Mouse (Mus musculus) kidney, adult 9 months (tissue): ENCODE measurements around the gene Tktl1.
"Not testable (repeated sequence)": the region's sequence is repeated elsewhere in the genome, so short reads cannot be mapped to it uniquely, and the experiment has no call there.

Source experiments
- DNase-seq: peaks from one replicate; pipeline ENCODE4 v3.0.0; 2022

The Tktl1 gene

DNA sequence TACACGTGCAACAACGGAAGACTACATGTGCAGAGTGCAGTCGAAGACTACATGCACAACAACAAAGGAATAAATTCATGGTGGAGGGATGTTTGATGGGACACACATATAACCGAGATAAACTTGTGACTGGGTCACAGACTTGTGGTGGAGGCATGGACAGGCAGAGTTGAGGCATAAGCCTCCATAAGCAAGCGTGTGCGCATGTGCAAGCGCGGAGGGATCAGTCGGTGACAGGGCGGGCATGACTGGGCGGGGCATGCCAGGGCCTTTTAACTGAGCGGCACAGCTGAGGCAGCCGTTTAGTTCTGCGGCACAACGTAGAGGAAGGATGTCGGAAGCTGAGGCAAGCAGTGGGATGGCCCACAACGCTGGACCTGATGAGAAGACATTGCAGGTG lies at the start of gene Tktl1:
TSS of gene Tktl1 (plus strand) at position 301 of the 400 bp plus-strand sequence.
- no peak for DNase-seq

DNA sequence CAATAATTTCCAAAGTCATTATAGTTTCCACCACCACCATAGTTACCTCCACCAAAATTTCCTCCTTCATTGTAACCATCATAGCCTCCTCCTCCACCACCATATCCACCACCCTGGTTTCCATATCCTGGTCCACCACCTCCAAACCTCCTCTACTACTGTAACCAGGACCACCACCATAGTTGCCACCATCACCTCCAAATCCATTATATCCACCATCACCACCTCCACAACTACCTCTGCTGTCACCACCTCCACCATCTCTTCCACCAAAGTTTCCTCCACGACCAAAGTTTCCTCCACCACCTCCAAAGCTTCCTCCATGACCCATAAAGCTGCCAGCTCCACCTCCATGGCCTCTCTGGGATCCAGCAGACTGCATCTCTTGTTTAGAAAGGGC lies 41.8 kb upstream of the Tktl1 start, which contains the start of gene Mecp2:
TSS of gene Mecp2 (minus strand) at position 101 of the 400 bp plus-strand sequence.
- not testable (repeated sequence) for DNase-seq

DNA sequence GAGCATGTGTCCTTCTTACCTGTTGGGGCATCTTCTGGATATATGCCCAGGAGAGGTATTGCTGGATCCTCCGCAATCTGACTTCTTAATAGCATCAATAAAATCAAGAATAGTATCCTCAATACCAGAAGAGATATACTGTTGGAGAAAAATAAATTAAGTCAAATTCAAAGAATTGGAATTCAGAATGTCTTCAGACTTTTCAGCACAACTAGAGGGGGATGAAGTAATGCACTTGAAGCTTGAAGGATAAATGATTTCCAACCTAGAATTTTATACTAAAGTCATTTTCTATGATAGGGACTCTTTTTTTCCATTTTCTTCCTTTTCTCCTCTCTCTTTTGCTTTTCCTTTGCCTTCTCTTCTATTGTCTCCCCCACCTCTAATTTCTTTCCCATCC lies 9.3 kb upstream of the Tktl1 start, which contains the start of gene Tex28:
TSS of gene Tex28 (minus strand) at position 101 of the 400 bp plus-strand sequence.
- DNase-seq, result no peak

DNA sequence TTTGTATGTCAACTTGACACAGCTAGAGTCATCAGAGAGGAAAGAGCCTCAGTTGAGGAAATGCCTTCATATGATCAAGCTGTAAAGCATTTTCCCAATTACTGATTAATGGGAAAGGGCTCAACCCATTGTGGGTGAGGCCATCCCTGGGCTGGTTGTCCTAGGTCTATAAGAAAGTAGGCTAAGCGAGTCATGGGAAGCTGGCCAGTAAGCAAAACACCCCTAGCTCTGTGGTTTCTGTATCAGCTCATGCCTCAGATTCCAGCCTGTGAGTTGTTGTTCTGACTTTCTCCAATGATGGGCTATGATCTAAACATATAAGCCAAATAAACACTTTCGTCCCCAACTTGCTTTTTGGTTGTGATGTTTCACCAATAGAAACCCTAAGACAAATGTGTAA lies 26.5 kb downstream of the Tktl1 start:
- DNase-seq, result no peak

DNA sequence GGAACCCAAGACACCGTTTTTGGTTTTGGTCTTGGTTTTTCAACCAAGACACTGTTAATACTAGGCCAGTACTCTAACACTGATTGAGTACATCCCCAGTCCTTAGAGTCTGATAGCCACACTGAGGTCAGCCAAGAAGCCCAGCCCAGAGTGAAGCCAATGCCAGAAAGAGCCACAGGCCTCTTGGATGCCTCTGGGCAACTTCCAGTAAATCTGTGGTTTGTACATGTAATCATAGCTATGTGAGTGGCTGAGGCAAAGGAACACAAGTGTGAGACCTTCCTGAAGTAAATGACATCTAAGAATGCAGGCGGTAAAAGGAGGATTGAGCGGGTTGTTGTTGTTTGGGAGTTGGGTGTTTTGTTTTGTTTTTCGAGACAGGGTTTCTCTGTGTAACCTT lies 41.4 kb downstream of the Tktl1 start:
- no peak for DNase-seq

DNA sequence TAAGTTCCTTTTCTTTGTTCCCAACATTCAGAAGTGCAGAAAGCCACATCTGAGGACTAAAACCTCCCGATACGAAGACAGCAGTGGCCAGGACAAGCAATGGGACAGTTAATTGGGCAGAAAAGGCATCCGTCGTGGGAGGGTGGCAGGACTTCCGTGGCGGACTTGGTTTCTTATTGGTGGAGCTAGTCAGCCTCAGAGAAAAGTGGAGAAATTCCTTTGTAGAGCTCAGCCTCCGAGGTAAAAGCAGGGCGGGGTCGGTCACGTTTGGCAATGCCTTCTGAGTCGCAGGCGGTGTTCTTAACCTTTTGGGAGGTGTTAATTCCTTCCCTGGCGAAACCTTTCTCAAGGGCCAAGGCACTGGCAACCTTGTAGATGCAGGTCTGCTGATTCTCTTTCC lies 42.4 kb downstream of the Tktl1 start:
- no peak for DNase-seq

DNA sequence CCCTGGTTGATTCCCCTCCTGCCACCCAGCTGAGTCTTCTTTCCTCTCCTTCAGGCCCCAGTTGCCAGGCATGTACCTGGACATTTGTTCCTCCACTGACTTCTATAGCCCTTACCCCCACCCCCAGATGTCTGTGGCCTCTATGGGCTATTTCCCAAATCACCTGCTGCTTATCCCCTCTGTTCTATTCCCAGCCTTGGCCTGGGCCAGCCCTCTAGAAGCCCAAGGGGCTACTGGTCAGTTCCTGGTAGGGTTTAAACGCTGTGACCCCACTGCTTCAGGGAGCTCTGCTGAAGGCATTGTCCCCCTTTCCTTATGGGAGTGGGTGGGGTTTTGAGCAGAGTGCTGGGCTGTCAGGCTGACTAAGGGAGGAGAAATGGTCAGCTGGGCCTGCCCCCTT lies 43.0 kb downstream of the Tktl1 start:
- DNase-seq, result not testable (repeated sequence)

DNA sequence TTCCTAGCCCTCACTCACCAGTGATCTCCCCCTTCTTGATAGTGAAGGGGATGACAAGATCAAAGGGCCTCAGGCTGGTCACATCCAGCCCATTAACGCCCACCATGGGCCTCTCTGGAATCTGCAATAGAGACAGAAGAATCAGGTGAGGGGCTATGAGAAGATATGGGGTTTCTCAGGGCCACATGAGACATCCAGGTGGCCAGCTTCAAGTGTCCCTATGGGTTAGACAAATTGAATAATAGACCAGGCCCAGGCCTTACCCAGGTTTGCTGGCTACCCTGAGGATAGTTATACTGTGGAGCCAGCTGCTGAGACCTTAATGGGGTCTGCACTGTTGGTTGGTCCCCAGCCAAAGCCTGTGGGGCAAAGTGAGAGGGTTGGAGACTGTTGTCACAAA lies 53.0 kb downstream of the Tktl1 start:
- no peak for DNase-seq

DNA sequence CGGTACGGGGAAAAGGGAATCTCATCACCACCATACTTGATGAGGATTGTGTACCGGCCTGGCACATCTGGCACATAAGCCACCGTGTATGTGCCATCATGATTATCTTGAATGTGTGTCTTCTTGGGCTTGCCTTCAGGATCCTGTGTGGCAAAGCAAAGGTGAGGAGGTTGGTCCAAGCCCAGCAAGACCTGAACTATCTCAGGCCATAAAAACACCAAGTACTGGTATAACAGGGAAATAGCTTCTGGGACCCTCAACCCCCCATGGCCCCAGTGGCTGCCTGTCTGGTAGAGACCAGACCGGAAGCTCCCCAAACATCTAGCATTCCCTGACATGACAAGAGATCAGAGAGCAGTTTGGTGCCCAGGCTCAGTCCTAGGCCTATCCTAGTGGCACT lies 56.1 kb downstream of the Tktl1 start:
- DNase-seq, result no peak

DNA sequence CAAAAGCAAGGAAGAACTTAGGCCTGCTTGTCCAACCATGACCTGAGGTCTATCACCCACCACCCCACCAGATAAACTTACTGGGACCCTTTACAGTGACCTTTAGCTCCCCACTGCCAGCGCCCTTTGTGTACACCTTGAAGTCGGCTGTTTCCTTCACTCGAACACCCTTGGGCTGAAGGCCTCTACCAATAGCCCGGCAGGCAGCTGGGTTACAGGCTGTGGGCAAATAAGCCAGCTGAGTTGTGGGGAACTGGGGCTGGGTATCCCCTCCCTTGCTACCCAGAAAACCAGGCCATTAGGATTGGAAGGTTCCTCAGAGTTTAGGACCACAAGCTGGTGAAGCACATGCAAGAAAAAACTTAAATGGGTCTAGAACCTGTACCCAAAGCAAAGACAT lies 63.3 kb downstream of the Tktl1 start:
- DNase-seq, result no peak

DNA sequence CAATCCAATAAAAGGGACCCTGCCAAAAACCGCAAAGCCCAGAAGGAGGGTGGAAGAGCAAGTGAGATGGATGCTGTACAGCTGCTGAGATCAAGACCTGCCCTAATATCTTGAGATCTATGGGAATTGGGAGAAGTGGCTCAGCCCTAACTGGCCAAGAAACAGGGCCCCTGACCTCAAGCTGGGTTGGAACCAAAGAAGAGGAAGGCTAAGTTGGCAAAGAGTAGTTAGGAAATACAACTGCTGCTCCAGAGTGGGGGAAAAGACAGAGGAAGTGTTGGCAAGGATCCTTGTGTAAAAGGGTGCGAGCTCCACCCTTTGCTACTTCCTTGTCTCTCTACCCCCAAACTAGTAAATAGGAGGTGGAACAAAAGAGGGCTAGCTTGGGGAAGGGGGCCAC lies 66.3 kb downstream of the Tktl1 start:
- peak; percentile 11 for DNase-seq

DNA sequence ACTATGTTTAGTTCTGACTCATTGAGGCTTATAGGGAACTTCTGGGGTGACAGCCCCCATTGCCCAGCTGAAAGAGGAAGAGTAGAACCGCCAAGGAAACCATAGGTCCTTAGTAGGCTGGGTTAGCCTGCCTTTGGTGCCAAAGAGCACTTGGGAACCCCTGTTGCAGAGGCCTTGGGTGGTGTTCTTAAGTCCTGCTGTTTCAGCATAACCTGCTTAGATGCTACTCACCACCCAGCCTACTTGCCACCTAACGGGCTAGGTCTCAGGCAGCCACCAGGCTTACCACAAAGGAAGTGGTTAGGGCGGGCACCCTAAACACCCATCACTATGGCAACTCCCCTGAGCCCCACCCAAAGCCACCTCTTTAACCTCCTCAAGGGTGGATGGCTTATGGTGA lies 66.7 kb downstream of the Tktl1 start:
- DNase-seq, result peak; percentile 10

DNA sequence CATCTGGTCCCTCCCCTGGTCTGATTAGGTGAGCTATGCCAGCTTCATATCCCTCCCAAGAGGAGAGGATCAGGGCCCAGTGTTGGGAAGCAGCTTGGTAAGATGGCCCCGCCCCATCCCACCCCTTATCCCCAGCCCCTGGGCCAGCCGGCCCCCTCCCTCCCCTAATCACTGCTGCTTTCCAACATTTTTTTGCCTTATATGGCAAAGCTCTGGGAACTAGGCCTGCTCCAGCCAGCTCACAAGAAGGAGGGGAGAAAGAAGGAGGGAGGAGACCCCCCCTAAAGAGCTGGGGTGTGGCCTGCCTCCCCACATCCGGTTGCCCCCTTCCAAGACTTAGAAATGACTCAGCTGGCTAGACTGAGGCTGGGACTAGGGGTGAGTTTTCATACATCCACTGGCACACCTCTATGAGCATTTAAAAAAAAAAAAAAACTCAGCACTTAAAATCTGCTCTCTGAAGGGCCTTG lies 67.6 kb downstream of the Tktl1 start:
- DNase-seq, result peak; percentile 56

DNA sequence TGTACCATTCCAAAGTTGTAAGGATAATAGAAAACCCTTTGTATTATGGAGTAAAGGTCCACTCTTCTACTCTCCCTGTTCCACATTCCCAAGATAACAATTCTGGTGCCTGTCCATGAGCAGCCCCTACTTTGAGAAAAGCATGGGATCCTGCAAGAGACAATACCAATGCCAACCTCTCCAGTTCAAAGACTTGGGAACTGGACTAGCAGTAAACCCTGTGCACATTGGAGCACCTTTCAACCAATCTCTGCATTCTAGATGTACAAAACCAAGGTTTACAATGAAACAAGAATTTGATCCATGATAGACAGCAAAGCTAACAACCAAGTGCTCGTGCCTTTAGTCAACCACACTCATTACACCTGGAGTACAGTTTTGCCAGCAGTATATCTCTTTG lies 68.0 kb downstream of the Tktl1 start:
- no peak for DNase-seq

DNA sequence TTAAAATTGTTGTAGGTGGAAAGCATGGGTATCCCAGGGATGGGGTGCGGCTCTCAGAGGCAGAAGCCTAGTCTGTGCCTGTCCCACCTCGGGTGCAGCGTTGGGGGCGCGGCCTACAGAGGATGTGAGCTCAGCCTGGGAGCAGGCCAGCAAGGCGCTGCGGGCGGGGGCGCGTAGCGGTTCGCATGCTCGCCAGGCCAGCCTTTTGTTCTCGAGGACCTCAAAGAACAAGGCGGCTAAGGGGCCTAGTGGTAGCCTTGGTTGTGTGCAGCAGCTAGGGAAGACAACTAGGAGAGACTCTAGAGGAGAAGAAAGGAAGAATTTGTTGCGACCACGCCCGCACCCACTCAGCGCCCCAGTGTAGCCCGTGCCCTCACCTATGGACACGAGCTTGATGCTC lies 68.6 kb downstream of the Tktl1 start:
- peak; percentile 66 for DNase-seq

DNA sequence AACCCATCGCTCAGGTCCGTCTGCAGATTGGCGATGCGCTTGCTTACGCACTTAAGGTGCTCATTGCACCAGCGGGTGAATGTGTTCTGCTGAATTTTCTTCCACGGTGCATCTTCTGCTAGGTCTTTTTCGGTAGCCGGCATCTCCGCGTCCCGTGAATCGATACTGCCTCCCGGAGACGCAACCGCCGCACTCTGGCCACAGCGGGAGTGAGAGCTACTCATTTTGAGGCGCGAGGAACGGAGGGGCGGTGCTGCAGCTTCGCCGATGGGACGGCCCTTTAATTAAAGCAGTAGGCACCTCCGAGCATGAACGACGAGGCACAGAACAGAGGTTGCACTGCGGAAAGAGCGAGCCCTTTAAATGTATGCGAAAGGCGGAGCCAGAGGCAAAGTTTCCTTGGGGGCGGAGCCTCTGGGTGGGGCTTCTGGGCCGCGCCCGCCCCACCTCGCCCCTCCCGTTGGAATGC lies 69.2 kb downstream of the Tktl1 start:
- DNase-seq, result peak; percentile 92

DNA sequence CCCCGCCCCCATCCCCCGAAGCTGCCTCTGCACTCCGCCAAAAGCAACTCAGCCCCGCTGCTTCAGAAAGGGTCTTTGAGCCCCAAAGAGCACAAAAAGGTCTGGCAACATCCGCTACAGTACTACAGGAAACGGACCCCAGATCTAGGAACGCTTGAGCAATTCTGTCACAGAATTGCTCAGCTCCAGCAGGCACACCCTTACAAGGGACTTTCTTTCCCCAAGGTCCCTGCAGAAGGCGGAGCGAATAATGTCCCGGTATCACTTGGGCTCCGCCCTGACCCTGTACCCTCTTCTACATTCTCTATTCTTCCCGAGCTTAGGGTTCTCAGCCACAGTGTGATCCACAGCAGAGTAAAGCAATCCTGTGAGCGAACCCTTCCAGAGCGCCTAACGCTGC lies 69.6 kb downstream of the Tktl1 start:
- DNase-seq, result no peak

DNA sequence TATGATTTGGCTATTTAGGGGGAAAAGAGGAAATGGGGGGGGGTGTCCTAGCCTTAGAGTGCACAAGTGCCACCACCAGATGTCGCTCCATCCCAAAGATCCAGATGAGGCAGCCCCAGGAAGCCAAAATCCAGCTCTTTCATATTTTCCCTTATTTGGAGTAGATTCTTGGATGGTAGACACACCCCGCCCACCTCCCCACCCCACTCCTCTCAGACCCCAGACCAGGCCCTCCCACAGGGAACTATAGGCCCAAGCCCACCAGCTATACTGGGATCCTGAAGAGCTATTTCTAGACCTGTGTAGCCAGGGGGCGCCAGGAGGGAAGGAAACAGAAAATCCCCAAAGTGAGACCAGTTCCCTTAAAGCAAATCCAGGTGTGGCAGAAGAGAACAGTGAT lies 71.6 kb downstream of the Tktl1 start:
- peak; percentile 66 for DNase-seq

DNA sequence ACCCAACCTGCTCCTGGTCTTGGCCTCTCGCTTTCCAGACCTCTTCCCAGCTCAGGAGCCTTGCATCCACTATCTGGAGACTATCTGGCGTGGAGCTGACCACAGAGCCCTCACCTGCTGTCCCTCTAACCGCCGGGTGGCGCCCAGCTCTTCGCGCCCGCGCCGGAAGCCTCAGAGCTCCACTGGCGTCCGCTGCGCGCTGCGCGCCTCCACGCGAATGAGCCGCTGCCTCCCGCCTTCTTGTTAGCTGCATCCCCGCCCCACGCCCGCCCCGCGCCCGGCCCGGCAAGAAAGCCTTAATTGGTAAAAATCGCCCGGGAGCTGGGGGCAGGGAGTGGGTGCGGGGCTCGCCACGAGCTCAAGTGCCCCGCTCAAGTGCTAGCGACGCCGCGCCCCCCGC lies 72.6 kb downstream of the Tktl1 start, which contains the start of gene Flna:
TSS of gene Flna (minus strand) at position 206 of the 400 bp plus-strand sequence.
- DNase-seq, result peak; percentile 63

DNA sequence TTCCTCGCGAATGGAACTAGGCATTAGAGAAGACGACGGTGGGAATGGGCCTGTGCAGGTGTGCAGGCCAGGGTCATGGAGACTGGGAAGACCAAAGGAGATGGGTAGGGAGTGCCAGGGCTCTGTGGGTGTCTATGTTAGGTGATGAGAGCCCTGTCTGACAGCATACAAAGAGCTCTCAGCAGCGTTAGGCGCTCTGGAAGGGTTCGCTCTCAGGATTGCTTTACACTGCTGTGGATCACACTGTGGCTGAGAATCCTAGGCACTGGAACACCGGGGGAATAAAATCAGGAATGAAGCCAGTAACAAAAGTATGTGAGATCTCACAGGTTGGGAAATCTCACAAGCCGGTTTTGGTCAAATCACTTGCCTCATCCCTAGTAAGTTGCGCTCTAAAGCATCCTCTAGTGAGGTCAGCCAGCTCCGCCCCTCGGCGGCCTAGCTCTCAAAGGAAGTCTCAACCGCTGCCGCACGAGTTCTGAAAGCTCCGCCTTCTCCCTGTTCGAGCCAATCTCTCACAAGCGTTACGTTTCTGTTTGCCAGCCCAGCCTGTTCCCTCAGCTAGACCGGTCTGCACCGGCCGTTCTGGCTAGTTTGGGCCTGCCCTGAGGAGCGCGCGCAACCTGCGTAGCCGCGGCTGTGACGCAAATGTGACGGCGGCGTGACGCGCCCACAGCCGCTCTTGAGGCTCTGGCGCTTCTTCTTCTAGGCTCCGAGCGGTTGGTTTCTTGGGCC lies 77.3 kb downstream of the Tktl1 start, which contains the start of gene Emd:
TSS of gene Emd (plus strand) at position 535 of the 735 bp plus-strand sequence.
- peak; percentile 95 for DNase-seq

DNA sequence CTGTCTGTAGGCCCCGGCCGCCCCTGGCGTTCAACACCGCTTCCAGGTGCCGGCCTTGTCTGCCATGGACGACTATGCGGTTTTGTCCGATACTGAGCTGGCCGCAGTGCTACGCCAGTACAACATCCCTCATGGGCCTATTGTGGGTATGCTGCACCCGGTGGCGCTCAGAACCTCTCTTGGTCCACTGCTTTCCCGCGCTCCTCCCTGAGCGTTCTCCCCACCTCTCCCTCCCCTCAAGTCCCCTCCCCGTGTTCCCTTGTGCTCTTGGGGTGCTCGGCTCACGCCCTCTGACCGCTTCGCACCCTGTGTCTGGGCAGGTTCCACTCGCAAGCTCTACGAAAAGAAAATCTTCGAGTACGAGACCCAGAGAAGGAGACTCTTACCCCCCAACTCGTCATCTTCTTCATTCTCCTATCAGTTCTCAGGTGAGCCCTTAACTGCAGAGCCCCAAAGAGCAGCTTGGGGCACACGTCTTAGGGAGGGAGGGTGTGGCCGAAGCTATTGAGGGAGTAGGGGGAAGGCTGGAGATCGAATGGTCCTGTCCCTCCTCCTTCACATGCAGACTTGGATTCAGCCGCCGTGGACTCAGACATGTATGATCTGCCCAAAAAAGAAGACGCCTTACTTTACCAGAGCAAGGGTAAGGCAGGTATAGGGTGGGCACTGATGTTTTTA lies 78.0 kb downstream of the Tktl1 start:
- no peak for DNase-seq

DNA sequence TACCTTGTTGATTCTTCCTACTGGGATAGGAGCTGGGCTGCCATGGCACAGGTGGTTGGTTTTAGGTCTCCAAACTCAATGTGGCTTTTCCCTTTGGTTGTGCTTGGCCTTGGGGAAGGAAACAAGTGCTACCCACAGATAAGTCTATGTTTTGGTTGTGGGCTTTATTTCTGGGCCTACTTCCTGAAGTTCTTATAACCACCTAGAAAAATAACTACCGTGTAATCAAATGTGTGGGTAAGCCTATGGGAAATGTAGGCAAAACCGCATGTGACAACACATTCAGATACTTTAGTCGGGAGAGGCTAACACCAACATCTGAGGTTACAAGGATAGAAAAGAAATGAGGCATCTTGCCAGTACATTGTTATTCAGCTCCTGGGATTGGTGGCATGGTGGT lies 80.7 kb downstream of the Tktl1 start:
- no peak for DNase-seq
